Mouse (Mus musculus) kidney, adult 2 months (tissue): Measurements from ENCODE around the gene Gm12248.

Experiments used
- CTCF ChIP-seq: fragments of 200-500 bp; conservative IDR thresholded peaks from 2 replicates; pipeline ENCODE4 v1.5.1; 2011; ENCODE audit warnings: low read depth, mild to moderate bottlenecking, control low read depth, low read length, moderate library complexity, mixed read lengths; ENCODE audit not compliant: insufficient read depth, insufficient read length
- POLR2A ChIP-seq: fragments of 200-500 bp; IDR thresholded peaks from one replicate; pipeline ENCODE4 v1.6.1; 2011; ENCODE audit warnings: low read depth, low read length, control low read depth

- TF ChIP-seq POLR2A, result no peak
- no peak for TF ChIP-seq CTCF
These were observed 8.3 kb upstream of the Gm12248 start for GRCm38 (mm10) chr11:58101194-58101720.
